Mouse (Mus musculus) neural tube, embryonic 15.5 days (tissue): ENCODE measurements around the gene Amotl2. TPM values are rescaled to one million over a fixed set of nuclear protein-coding genes. Genes with fewer than 3 reads are reported as not detected.

ENCODE experiments used
- ATAC-seq: fragments of 200-750 bp; cut with Nextera tagmentation; 2 replicates; pipeline ENCODE4 v1.8.0; 2017; ENCODE audit warnings: mild to moderate bottlenecking, moderate TSS enrichment, moderate library complexity; ENCODE audit not compliant: low FRiP score
- H3K27ac ChIP-seq: fragments of 300-500 bp; sonication (generic); replicated peaks from 2 replicates; pipeline ENCODE4 v1.5.1; 2015; ENCODE audit warnings: mild to moderate bottlenecking, inconsistent platforms
- H3K27me3 ChIP-seq: fragments of 300-500 bp; sonication (generic); replicated peaks from 2 replicates; pipeline ENCODE4 v1.6.1; 2015; ENCODE audit warnings: inconsistent platforms
- H3K36me3 ChIP-seq: fragments of 300-500 bp; sonication (generic); 2 replicates; pipeline ENCODE4 v1.6.1; 2015; ENCODE audit warnings: inconsistent platforms
- H3K4me1 ChIP-seq: fragments of 300-500 bp; sonication (generic); 2 replicates; pipeline ENCODE4 v1.6.1; 2015; ENCODE audit warnings: inconsistent platforms
- H3K4me2 ChIP-seq: fragments of 300-500 bp; sonication (generic); 2 replicates; pipeline ENCODE4 v1.6.1; 2015; ENCODE audit warnings: inconsistent platforms, mild to moderate bottlenecking, moderate library complexity
- H3K4me3 ChIP-seq: fragments of 300-500 bp; sonication (generic); replicated peaks from 2 replicates; pipeline ENCODE4 v1.5.1; 2015; ENCODE audit warnings: mild to moderate bottlenecking, inconsistent platforms
- H3K9ac ChIP-seq: fragments of 300-500 bp; sonication (generic); replicated peaks from 2 replicates; pipeline ENCODE4 v1.6.1; 2015; ENCODE audit warnings: mild to moderate bottlenecking, inconsistent platforms
- H3K9me3 ChIP-seq: fragments of 300-500 bp; sonication (generic); replicated peaks from 2 replicates; pipeline ENCODE4 v1.6.1; 2016; ENCODE audit warnings: inconsistent platforms
- WGBS: fragments of 180-500 bp; shearing (Covaris S2); methylation state at CpG from one replicate; pipeline ENCODE4 v1.1.7; 2015; ENCODE audit warnings: mixed read lengths; 5-methylcytosine and 5-hydroxymethylcytosine counted together
- polyA plus RNA-seq: library from polyadenylated mRNA; unstranded; fragments of >200 nt; fragmentation: Nextera tagmentation; extraction: Ambion mirVana; gene quantifications from 2 replicates; pipeline ENCODE4 v1.2.1, GENCODE M21; 2015

Gene Amotl2
- polyA plus RNA-seq, 1 experiment from 2014 or later, result 57.0 TPM

DNA sequence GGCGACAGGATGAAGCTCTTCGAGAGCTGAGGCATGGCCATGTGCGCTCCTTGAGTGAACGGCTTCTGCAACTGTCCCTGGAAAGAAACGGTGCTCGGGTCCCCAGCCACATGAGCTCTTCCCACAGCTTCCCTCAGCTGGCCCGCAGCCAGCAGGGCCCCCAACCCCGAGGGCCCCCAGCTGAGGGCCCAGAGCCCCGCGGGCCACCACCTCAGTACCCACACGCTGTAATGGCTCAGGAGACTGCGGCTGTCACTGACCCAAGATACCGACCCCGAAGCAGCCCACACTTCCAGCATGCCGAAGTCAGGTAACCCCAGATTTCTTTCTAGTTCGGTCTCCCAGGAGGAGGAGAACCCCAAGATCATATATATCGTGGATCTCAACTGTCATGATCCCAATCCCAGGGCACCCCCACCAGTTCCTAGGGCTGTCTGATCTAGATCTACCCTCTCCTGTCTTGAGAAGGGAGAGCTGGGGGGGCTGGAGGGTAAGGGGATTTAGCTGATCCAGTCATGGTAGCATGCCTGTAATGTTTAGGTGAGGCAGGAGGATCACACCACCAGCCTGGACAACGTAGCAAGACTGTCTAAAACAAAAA, 4.2 kb downstream of the Amotl2 start:
- H3K4me1 ChIP-seq, result peaks cover 73% of the 10 kb centered on the region
- WGBS, result 46% methylated on average over 18 of the region's 18 CpGs
- peak overlapping the region; percentile 90 for H3K9ac ChIP-seq
- no peak for ATAC-seq
- H3K4me3 ChIP-seq, result peak overlapping the region; percentile 87
- peak overlapping the region; percentile 97 for H3K27ac ChIP-seq
- peaks cover 38% of the 10 kb centered on the region for H3K36me3 ChIP-seq
- peak overlapping the region; percentile 69 for H3K4me2 ChIP-seq
- H3K27me3 ChIP-seq, result no peaks in the 10 kb centered on the region
- H3K9me3 ChIP-seq, result no peaks in the 10 kb centered on the region

GRCm38 (mm10) chr9:102721406-102721978, 5.0 kb downstream of the Amotl2 start:
- WGBS, result 28% methylated on average over 3 of the region's 3 CpGs

GRCm38 (mm10) chr9:102722071-102722561, 5.6 kb downstream of the Amotl2 start:
- 0 out of 2 replicates have a peak overlapping the region, but pooled peaks have one; percentile 18 for H3K27ac ChIP-seq
- peak overlapping the region; percentile 87 for H3K4me3 ChIP-seq
- peak overlapping the region; percentile 90 for H3K9ac ChIP-seq
- H3K27me3 ChIP-seq, result no peaks in the 10 kb centered on the region
- H3K4me1 ChIP-seq, result peaks cover 80% of the 10 kb centered on the region
- 29% methylated on average over 9 of the region's 9 CpGs for WGBS
- ATAC-seq, result no peak
- no peaks in the 10 kb centered on the region for H3K9me3 ChIP-seq
- H3K4me2 ChIP-seq, result peak overlapping the region; percentile 69
- peaks cover 52% of the 10 kb centered on the region for H3K36me3 ChIP-seq

More at GRCm38 (mm10) chr9:102721406-102721978, 5.0 kb downstream of the Amotl2 start:
- Histone ChIP-seq H3K27me3 (no peaks in the 10 kb centered on the region), H3K27ac (peak overlapping the region; percentile 18), H3K9ac (peak overlapping the region; percentile 90), H3K9me3 (no peaks in the 10 kb centered on the region), H3K4me2 (peak overlapping the region; percentile 69), H3K36me3 (peaks cover 47% of the 10 kb centered on the region), H3K4me3 (peak overlapping the region; percentile 87), H3K4me1 (peaks cover 79% of the 10 kb centered on the region)
- ATAC-seq, result no peak

DNA sequence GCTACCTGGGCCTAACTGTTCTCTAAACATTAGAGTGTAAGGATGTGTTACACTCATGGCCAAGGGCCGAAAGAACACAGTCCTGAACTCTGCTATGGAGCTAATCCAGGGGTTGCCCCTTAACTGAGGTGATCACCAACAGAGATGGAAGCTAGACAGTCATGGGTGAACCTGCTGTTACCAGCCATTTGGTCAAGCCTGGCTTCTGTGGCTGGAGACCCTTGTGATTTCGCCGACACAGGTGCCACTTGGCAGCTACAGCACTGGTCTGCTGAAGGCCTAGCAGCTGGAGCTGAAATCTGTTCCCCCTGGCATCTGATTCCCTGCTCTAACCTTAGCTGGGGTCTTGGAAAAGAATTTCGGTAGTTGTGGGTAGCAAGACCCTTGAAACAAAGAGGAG, 6.3 kb downstream of the Amotl2 start:
- Histone ChIP-seq H3K36me3 (peaks cover 58% of the 10 kb centered on the region), H3K4me3 (no peak overlapping the region), H3K27me3 (no peaks in the 10 kb centered on the region), H3K27ac (peak overlapping the region; percentile 18; the same call in 1 of the 2 replicates), H3K9ac (no peak overlapping the region), H3K9me3 (no peaks in the 10 kb centered on the region), H3K4me2 (peak overlapping the region; percentile 69), H3K4me1 (peaks cover 82% of the 10 kb centered on the region)
- WGBS, result 86% methylated on average over 4 of the region's 4 CpGs
- no peak for ATAC-seq

- Histone ChIP-seq H3K4me2 (no peak overlapping the region), H3K4me3 (no peak overlapping the region), H3K36me3 (peaks cover 63% of the 10 kb centered on the region), H3K27me3 (no peaks in the 10 kb centered on the region), H3K9me3 (no peaks in the 10 kb centered on the region), H3K27ac (peak overlapping the region; percentile 75), H3K4me1 (peaks cover 82% of the 10 kb centered on the region), H3K9ac (no peak overlapping the region)
- WGBS, result 75% methylated on average over 12 of the region's 12 CpGs
- ATAC-seq, result no peak
Measured at GRCm38 (mm10) chr9:102723241-102723709, 6.8 kb downstream of the Amotl2 start.

DNA sequence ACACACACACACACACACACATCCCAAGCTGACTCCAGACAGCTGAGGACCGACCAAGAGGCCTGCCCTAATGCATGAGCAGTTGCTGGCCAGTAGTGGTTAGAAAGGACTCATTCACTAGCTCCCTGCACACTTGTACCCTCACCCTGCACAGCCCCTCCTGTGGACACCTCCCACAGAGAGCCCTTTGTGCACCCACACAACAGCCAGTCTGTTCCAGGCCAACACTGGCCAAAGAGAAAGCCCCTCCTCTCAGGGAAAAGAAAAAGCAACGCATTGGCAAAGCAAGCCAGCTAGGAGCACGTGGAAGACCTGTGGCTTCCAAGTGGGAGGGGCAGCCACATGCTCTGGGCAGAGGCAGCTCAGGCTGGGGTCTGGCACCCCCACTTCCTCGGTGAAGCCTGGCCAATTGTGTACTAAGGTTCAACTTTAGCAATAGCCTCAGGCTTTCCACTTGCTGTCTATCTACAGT, 7.6 kb downstream of the Amotl2 start:
- Histone ChIP-seq H3K9ac (no peak overlapping the region), H3K27ac (peak overlapping the region; percentile 75), H3K9me3 (no peaks in the 10 kb centered on the region), H3K27me3 (no peaks in the 10 kb centered on the region), H3K4me1 (peaks cover 82% of the 10 kb centered on the region), H3K4me3 (no peak overlapping the region), H3K4me2 (no peak overlapping the region; the same call in 1 of the 2 replicates), H3K36me3 (peaks cover 71% of the 10 kb centered on the region)
- peak; percentile 71 for ATAC-seq
- 6% methylated on average over 4 of the region's 4 CpGs for WGBS

DNA sequence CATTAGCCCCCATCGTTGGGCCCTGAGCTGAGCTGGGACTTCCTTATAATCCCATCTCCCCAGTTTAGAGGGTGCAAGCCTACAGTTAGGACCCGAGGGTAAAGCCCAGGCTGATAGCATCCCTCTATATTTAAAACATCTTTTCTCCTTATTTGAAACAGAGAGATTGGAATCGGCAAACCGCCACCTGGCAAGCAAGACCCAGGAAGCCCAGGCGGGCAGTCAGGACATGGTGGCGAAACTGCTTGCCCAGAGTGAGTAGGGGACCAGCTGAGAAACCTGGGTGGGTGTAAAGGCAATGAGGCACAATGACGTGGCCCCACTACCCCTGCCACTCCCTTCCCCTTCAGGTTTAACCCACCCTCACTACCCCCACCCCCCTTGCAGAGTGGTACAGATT, 8.5 kb downstream of the Amotl2 start:
- WGBS, result 74% methylated on average over 7 of the region's 7 CpGs
- H3K27ac ChIP-seq, result 0 out of 2 replicates have a peak overlapping the region, but pooled peaks have one; percentile 69

GRCm38 (mm10) chr9:102725958-102726654, 9.6 kb downstream of the Amotl2 start:
- WGBS, result 2% methylated on average over 19 of the region's 22 CpGs
- Histone ChIP-seq H3K4me3 (0 out of 2 replicates have a peak overlapping the region, but pooled peaks have one; percentile 6), H3K4me1 (peaks cover 66% of the 10 kb centered on the region), H3K27ac (peak overlapping the region; percentile 69), H3K4me2 (peak overlapping the region; percentile 39), H3K27me3 (no peaks in the 10 kb centered on the region), H3K9me3 (no peaks in the 10 kb centered on the region), H3K9ac (peak overlapping the region; percentile 14; the same call in 1 of the 2 replicates), H3K36me3 (peaks cover 85% of the 10 kb centered on the region)
- peak; percentile 51 for ATAC-seq

More for the DNA sequence above, 8.5 kb downstream of the Amotl2 start:
- Histone ChIP-seq H3K4me2 (no peak overlapping the region), H3K4me1 (peaks cover 77% of the 10 kb centered on the region), H3K27me3 (no peaks in the 10 kb centered on the region), H3K4me3 (no peak overlapping the region), H3K9me3 (no peaks in the 10 kb centered on the region), H3K36me3 (peaks cover 80% of the 10 kb centered on the region), H3K9ac (no peak overlapping the region)
- ATAC-seq, result no peak

- Histone ChIP-seq H3K9ac (peak overlapping the region; percentile 14; the same call in 1 of the 2 replicates), H3K4me1 (peaks cover 64% of the 10 kb centered on the region), H3K4me3 (no peak overlapping the region), H3K27ac (peak overlapping the region; percentile 69), H3K9me3 (no peaks in the 10 kb centered on the region), H3K36me3 (peaks cover 92% of the 10 kb centered on the region), H3K27me3 (no peaks in the 10 kb centered on the region), H3K4me2 (no peak overlapping the region)
- ATAC-seq, result no peak
- WGBS, result 64% methylated on average over 3 of the region's 3 CpGs
Measured at GRCm38 (mm10) chr9:102726811-102727210, 10.3 kb downstream of the Amotl2 start.

DNA sequence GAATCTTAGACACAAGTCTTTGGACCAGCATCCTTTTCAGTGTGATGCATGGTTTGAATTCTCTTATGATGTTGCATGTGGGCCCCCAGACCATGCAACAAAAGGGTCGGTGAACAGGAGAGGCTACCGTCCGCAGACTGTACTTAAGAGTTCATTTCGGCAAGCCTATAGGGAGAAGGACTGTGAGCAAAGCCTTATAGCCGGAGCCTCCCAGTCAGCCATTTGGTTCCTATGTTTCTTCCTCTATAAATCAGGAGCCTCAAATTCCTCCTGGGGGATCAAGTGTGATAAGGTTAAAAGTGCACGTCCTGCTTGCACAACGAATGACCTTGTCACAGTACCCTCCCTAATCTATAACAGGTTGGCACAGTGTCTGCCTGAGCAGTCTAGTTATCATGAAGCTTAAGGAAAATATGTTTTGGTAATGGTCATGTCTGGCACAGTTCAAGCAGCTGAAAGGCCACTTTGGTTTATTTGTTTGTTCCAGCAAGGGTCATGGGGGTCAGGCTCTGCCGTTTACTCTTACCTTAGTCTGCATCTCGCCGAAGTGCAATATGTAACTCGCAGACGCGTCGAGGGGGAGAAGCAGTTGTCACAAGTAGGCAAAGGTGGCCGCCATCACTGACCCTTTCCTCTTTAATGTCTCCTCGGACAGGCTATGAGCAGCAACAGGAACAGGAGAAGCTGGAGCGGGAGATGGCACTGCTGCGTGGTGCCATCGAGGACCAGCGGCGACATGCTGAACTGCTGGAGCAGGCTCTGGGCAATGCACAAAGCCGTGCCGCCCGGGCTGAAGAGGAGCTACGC, 11.4 kb downstream of the Amotl2 start:
- peaks cover 56% of the 10 kb centered on the region for H3K4me1 ChIP-seq
- WGBS, result 91% methylated on average over 25 of the region's 25 CpGs

DNA sequence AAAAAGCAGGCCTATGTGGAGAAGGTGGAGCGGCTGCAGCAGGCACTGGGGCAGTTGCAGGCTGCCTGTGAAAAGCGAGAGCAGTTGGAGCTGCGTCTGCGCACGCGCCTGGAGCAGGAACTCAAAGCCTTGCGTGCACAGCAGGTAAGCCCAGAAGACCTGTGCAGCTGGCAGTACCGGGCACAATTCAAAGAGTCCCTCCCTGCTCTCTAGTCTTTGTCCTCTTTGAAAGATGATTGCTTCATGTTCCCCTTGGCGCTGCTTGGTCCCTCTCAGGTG, 11.9 kb downstream of the Amotl2 start:
- WGBS, result 95% methylated on average over 9 of the region's 9 CpGs
- Histone ChIP-seq H3K27me3 (no peaks in the 10 kb centered on the region), H3K4me2 (no peak overlapping the region), H3K27ac (no peak overlapping the region), H3K4me1 (peaks cover 50% of the 10 kb centered on the region), H3K4me3 (no peak overlapping the region), H3K36me3 (peaks cover 97% of the 10 kb centered on the region), H3K9ac (no peak overlapping the region), H3K9me3 (no peaks in the 10 kb centered on the region)
- no peak for ATAC-seq

More for the DNA sequence above, 11.4 kb downstream of the Amotl2 start:
- Histone ChIP-seq H3K9me3 (no peaks in the 10 kb centered on the region), H3K4me3 (no peak overlapping the region), H3K4me2 (no peak overlapping the region), H3K27ac (no peak overlapping the region), H3K27me3 (no peaks in the 10 kb centered on the region), H3K36me3 (peaks cover 97% of the 10 kb centered on the region), H3K9ac (no peak overlapping the region)
- no peak for ATAC-seq
